Mouse (Mus musculus): ENCODE measurements around the gene Xpo6.

GRCm38 (mm10) chr7:126199691-126200102 is 604 bp downstream of the Xpo6 start:
- TF ChIP-seq CTCF (IDR thresholded peaks at IDR 0.05; ENCODE audit: borderline replicate concordance, extremely low read depth, insufficient read depth, insufficient read length) (no peak), POLR2A (IDR thresholded peaks at IDR 0.05; ENCODE audit: borderline replicate concordance, extremely low read depth, insufficient read depth, insufficient read length, poor library complexity, severe bottlenecking) (no peak)
